Mouse (Mus musculus): ENCODE data around the gene Tmem110. TPM values are rescaled to one million over a fixed set of nuclear protein-coding genes. Genes with fewer than 3 reads are reported as not detected.

Tmem110 gene
- total RNA-seq, 2 experiments from 2014 or later: 23.2 to 27.1 TPM

GRCm38 (mm10) chr14:30862368-30862767, 37.0 kb downstream of the Tmem110 start:
- DNase-seq: no peak

DNA sequence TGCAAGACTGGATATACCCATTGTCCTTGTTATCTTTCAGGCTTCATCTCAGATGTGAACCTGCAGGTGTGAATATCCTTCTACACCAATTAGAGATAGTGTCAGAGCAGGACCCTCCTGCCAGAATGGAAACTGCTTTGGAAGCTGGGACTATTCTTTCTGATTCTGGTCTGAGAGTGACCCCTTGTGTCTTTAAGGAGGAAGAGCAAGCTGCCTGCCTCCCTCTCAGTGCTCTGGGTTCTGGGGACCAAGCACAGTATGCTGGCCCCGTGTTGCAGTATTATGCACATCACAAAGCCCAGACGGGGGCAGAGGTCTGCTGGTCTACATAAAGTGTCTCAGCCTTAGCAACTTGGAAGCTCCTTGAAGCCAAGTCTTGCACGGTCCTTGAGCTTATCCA, 39.9 kb downstream of the Tmem110 start:
- no peak for DNase-seq

DNA sequence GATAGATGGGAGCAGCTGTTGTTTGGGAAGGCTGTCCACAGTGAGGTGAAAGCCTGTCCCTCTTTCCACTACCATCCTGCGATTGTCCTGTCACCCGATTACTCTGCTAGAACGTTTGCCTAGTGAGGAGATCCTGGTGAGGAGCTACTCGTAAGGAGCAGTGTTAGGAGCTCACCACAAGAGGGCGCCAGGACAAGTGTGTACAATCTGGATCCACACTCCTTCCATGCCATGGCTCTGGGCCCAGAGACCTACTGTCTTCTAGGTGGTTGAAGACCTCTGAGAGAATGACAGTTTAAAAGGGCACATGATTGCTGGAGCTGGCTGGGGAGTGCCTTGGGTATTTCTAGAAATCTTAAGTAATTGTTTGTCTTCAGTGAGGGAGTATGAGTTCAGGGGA, 41.7 kb downstream of the Tmem110 start:
- peak; percentile 85 for DNase-seq

DNA sequence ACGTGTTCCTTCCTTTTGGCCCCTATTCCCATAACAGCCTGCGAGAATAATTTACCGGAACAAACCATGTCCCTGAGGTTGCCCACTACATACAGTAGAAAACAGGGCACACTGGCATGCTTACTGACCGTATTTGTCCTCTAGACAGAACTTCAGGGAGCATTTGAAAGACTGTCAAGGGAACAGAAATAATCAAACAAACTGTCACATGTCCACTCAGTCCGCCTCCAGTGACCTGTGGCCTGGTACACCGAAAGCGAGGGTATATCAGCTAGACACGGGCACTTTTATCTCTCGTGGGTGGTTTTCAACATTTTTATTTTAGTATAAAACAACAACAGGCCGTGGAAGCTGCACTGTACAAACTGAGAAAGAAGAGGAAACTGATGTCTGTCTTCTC, 43.4 kb downstream of the Tmem110 start:
- no peak for DNase-seq

GRCm38 (mm10) chr14:30869391-30869801, 44.0 kb downstream of the Tmem110 start:
- peak; percentile 55 for DNase-seq

DNA sequence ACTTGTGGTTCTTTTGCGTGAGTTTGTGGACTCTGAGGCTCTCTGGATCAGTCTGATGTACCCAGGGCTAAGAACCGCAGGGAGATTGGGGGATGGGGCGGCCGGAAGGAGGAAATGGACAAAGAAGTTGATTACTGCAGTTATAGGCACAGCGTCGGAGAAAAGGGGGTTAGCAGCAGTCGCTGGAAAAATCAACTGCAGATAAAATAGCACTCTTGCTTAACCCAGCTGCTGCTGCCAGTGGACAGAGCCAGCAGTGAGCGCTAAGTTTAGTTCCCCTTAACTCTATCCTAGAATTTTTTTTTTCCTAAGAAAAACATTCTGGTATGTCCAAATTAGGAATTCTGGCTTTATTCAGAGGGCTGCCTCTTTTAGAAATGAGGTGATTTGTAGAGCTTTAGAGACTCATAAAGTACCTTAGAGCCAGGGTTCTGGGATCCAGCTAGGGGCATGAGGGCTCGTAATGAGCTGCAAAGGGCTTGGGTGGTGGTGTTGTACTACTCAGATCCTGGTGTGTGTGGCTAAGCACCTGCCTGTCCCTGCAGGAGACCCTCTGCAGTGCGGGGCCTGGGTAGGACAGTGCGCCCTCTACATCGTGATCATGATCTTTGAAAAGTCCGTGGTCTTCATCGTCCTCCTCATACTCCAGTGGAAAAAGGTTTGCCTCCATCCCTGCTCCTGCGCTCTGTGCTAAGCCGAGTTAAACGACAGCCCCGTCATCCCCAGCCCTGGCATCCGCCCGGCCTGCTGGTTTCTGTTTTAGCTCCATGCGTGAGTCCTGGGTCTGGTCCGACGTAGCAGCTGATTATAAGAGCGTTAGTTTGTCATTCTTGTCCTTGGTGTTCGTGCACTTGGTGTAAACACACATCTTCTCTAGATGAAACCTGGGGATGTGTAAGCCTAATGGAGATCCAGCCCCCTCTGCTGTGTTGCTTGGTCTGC, 45.1 kb downstream of the Tmem110 start:
- no peak for DNase-seq

DNA sequence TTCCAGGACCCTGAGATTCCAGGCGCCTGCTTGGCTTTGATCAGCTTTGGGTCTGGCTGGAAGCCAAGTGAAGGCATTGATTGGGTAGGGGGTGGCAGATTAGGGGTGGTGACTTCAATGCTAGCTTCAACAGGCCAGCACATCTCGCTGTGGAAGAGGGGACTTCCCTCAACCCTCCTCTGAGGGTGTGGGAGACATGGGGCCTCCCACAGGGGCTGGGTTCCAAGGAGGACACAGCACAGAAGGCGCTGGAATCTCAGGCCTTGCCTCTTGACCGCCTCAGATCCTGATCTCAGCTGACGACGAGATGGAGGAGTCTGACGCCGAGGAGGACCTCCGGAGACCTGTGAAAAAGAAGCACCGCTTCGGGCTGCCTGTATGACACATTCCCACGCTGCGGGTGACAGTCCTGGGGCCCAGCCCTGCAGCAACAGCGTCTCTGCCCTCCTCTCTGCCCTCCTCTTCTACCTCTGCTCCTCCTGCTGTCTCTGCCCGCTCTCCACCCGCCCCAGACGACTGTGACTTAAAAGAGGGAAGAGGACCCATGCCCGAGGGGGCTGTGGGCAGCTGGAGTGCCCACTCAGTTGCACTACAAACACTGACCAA, 48.8 kb downstream of the Tmem110 start:
- no peak for DNase-seq

GRCm38 (mm10) chr14:30875130-30875865, 49.9 kb downstream of the Tmem110 start:
- DNase-seq: no peak

DNA sequence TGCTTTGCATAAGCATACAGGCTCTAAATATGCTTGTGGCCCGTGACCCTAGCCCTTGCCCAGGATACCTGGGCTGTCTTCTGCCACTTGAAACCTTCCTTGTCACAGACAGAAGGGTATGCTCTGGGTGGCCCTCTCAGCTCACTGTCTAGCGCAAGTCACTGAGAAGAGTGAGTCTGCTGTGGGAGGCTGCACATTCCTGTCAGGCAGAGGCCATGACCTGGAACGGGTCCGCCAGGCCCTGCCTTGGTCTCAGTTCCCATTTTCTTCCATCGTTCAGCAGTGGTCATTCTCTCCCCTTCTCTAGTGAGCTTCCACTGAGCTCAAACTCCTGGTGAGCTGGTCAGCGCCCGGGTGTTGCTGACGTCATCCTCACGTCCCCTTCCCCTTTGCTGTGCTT, 50.6 kb downstream of the Tmem110 start:
- DNase-seq: no peak

GRCm38 (mm10) chr14:30876451-30876850, 51.1 kb downstream of the Tmem110 start:
- no peak for DNase-seq

- DNase-seq: no peak
Measured at GRCm38 (mm10) chr14:30877827-30878226, 52.4 kb downstream of the Tmem110 start.

GRCm38 (mm10) chr14:30878958-30879571, 53.7 kb downstream of the Tmem110 start, which contains the start of gene Mustn1:
Gene Mustn1, plus strand, starts transcription at chr14:30879200.
- no peak for DNase-seq

DNA sequence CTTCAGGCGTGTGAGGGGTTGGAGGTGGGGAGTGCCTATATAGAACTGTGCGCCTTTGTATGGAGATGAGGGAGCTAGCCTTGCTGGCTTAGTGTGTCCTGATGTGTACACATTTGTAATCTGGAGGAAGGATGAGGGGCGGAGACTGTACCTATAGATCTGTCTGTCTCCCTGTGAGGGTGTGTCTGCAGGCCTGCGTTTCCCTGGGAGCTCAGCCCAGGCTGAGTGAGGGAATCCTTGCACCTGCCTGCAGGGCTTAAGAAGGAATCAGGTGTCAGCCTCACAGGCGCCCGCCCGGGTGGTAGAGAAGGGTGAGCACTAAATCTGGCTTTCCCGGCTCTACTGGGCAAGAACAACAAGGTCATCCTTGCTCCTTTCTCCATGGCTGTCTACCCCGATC, 54.4 kb downstream of the Tmem110 start:
- DNase-seq: no peak

GRCm38 (mm10) chr14:30880251-30880650, 54.9 kb downstream of the Tmem110 start:
- no peak for DNase-seq

DNA sequence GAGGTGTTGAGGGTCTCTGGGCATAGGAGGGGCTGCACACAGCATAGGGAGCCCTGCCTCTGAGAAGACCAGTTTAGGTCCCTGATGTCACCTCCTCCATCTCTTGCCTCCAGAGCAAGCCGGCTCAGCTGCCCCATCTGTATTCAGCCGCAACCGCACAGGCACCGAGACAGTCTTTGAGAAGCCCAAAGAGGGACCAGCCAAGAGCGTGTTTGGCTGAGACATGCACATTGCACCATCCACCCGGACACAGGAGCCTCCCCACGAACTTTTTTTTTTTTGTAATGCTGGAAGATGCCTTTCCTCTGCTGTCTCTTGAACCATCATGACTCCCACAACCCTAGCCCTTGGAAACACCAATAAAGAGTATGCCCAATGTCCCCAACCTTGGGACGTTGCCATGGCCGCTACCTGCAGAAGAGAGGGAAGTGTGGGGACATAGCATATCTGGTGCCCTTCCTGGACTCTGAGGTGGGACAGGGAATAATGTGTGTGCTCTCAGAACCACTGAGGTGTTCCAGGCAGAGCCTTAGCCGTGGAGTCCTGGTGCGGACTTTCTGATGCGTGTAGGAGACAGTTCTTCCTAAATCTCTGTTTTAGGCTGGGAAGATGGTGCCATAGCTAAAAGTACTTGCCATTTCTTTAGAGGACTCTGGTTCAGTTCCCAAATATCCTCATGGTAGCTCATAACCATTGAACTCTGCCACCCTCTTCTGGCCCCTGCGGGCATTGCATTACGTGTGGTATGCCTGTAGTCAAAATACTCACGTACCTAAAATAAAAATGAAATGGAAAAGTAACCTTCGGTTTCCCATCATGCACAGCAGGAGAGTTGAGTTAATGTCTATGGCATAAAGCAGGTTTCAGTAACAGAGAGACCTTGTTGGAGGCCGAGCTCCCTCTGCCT, 55.7 kb downstream of the Tmem110 start:
- peak; percentile 78 for DNase-seq

DNA sequence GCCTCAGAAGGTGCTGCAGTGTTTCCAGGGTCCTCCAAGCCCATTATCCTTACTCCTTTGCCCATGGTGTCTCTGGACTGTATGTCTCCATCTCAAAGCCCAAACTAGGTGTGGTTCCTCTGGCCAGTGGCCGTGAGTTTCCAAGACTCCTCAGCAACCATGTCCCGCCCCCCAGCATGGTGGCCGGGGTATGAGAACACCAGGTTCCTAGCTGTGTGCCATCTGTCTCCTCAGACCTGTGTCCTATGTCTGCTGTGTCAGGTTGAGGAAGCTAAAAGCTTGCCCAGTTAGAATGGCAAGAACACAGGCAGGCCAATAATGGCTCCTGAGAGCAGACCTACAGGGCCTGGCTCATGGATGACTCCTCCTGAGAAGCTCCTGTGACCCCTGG, 56.3 kb downstream of the Tmem110 start:
- DNase-seq: no peak

- DNase-seq: no peak
Measured at GRCm38 (mm10) chr14:30885298-30885697, 59.9 kb downstream of the Tmem110 start.

DNA sequence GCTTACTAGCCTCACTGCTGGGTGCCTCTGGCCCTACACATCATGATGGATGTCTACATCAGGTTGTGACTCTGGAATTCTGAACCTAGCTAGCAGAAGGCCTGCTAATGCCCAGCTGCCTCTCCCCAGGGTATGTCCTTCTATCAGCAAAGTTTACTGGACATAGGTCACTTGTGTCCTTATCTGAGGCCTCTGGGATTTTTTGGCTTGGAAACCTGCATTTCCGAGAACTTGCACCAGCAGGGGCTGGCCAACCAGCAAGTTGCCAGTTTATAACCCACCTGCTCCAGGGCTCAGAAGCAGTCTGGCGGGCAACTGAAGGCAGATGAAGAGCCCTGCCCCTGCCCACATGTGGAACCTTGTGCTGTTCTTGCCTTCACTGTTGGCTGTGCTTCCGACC, 60.8 kb downstream of the Tmem110 start, which contains the start of gene Itih4:
Gene Itih4 (plus strand): TSS at position 273 of the 400 bp plus-strand sequence.
- no peak for DNase-seq

DNA sequence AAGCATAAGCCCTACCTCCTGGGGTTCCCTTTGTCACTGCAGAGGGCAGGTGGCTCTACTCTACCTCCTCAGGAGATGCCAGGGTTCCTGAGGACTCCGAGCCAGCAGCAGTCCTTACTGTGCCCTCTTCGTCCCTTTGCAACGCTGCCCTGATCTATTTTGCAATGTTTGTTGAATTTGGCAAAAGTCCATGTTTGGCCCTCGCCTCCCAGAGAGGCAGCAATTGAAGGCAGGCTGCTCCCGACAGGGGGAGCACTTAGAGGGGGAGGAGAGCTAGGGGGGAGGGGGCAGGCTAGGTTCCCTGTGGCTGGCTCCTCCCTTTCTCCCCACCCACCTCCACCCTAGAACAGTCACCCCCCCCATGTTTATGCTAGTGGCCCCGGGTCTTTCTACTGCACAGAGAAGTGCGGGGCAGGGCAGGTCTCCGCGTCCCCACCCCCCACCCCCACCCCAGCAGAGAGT, 62.9 kb downstream of the Tmem110 start:
- peak; percentile 81 for DNase-seq

DNA sequence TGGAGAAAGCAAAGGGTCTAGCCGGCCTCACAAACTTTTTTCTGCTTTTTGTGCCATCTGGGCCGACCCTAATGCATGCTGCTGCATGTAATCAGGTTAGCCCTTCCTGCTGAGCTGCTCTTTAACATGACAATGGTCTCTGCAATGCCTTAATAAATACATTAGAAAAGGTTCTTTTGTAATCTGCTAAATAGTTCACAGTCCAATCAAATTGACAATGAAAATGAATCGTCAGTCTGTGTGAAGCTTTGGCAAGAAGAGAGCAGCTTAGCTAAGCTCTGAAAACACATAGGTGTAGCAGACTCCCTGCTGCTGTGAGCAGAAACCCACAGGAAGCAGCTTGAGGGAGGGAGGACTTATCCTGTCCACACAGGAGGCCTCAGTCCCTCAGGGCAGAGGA, 74.6 kb downstream of the Tmem110 start:
- DNase-seq: no peak

GRCm38 (mm10) chr14:30902628-30903027, 77.2 kb downstream of the Tmem110 start:
- no peak for DNase-seq
